24 mouse cellular contexts compared by ENCODE assay signal in the genomic region with DNA sequence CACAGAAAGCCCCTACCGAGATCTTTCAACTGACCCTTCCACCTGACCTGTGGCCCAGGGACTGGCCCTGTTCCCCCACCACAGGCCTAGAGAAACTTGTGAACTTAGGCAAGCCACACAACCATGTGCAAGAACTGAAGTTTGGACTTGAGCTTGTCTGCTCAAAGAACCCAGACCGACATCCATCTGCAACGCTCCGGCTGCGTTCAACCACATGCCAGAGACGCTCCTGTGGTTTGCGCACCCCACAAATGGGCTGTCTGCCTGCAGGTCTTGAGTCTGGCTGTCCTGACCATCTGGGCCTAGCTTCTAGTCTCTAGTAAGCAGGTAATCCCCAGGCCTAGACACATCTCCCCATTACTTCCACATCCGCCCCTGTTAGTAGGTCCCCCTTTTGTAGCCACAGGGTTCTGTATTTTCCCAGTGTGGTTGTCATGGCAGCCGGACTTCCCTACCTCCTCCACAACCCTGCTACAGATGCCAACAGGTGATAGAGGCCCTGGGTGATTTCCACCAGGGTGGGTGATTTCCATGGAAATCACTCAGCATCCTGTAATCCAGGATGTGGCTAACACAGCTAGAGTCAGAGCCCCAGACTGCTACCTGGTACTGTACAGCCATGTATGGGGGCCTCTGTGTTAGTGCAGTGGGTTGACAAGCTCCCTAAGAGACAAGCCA. TPM values are rescaled to one million over a fixed set of nuclear protein-coding genes. Genes with fewer than 3 reads are reported as not detected.
DNase-seq lines count a peak whose midpoint lies in the region; ATAC-seq and TF ChIP-seq lines count a peak whose summit lies in the region.
"Had no signal": no experiment of that assay in that cellular context is flagged by ENCODE, and none has a peak within 500 bp of the region (broad histone marks: within the 10 kb centered on the region; RNA-seq: fewer than 3 reads in every experiment).

No protein-coding gene starts in this region.

- peaks cover 23% of the 10 kb centered on the region for H3K36me3 ChIP-seq in myocyte (ENCODE audit: control insufficient read depth, insufficient read depth)
- H3K36me3 ChIP-seq: embryonic facial prominence, embryonic 15.5 days; intestine, embryonic 15.5 days; limb, embryonic 12.5 days; midbrain, embryonic 12.5 days; neural tube, embryonic 13.5 days had no signal

- no peak overlapping the region for H3ac ChIP-seq in myocyte (ENCODE audit: control insufficient read depth, insufficient read length)

- no peaks in the 10 kb centered on the region for H3K79me2 ChIP-seq in myocyte (ENCODE audit: control insufficient read depth, insufficient read depth)

- ATAC-seq in activated CD4-positive, CD25-positive, alpha-beta regulatory T cell, adult 4 months, result peak; percentile 60
- ATAC-seq: forebrain, embryonic 14.5 days; intestine, embryonic 15.5 days; liver, postnatal 0 days; lung, postnatal 0 days had no signal

- no peak overlapping the region for H3K4me3 ChIP-seq in myocyte
- H3K4me3 ChIP-seq: embryonic facial prominence, embryonic 15.5 days; intestine, embryonic 15.5 days; layer of hippocampus, adult 2 months; limb, embryonic 12.5 days; midbrain, embryonic 12.5 days; neural tube, embryonic 13.5 days had no signal

- TF ChIP-seq POLR2A in myocyte (IDR thresholded peaks at IDR 0.05; ENCODE audit: insufficient read length, low read depth), result peak; percentile 21

- H3K4me2 ChIP-seq in myocyte (ENCODE audit: low read depth), result no peak overlapping the region
- H3K4me2 ChIP-seq: embryonic facial prominence, embryonic 15.5 days; hindbrain, embryonic 14.5 days; intestine, embryonic 15.5 days; limb, embryonic 12.5 days; liver, embryonic 11.5 days; midbrain, embryonic 12.5 days; neural tube, embryonic 13.5 days had no signal

- DNase-seq in A20 (ENCODE audit: low read depth, low spot score), result peak; percentile 33
- DNase-seq in CD4-positive helper T cell, adult 2 months (ENCODE audit: low read depth, low spot score), result peak; percentile 92
- DNase-seq in layer of hippocampus, postnatal 36 days, result no peak
- DNase-seq in kidney, postnatal 25 days, result no peak
- DNase-seq in right cerebral cortex, postnatal 25 days, result no peak
- DNase-seq: adrenal gland, postnatal 10 days; cerebellum, adult 8-10 months; cerebellum, postnatal 36 days; kidney, adult 8-10 months; kidney, postnatal 14 days; liver, postnatal 0 days; retina, postnatal 1 day had no signal

- H3K27me3 ChIP-seq in myocyte (ENCODE audit: control insufficient read depth, insufficient read depth, insufficient read length), result no peaks in the 10 kb centered on the region
- H3K27me3 ChIP-seq: embryonic facial prominence, embryonic 15.5 days; intestine, embryonic 15.5 days; limb, embryonic 12.5 days; neural tube, embryonic 13.5 days had no signal

TF ChIP-seq in myocyte, 11 proteins besides CTCF, POLR2A, EP300 and RAD21:
- TF ChIP-seq USF1 (IDR thresholded peaks at IDR 0.05; ENCODE audit: low read depth), result no peak

RNA-seq across cellular contexts. Expression of a gene that starts 38.5 kb away (rescaled TPM):
- 100 to 1,000 TPM; 408 to 719 TPM for polyA plus RNA-seq in activated CD4-positive, CD25-positive, alpha-beta regulatory T cell, adult 4 months (2017; shearing (Covaris generic))
- 411 TPM for polyA plus RNA-seq in myocyte (2012; fragmentation: generic; extraction: Trizol)
- total RNA-seq in layer of hippocampus, postnatal 36 days (2021), result 10 to 100 TPM; 21.6 to 23.5 TPM

Comparison
In these comparisons a context has a peak if more than half of its experiments do, and no peak if none do; other contexts are left out.
1. DNase-seq: peak in A20 (single experiment) and CD4-positive helper T cell, adult 2 months (single experiment); none in layer of hippocampus, postnatal 36 days (0 of 2), kidney, postnatal 25 days (0 of 2) and right cerebral cortex, postnatal 25 days (single experiment).